Mouse (Mus musculus) adrenal gland, postnatal 25 days (tissue): ENCODE measurements around the gene Thoc7. TPM values are rescaled to one million over a fixed set of nuclear protein-coding genes. Genes with fewer than 3 reads are reported as not detected.
A peak's percentile ranks its signal among the peaks of the same experiment; 100 is the strongest.
"Not testable (repeated sequence)": the region's sequence is repeated elsewhere in the genome, so short reads cannot be mapped to it uniquely, and the experiment has no call there.

Experiments used
- DNase-seq: peaks from one replicate; pipeline ENCODE4 v3.0.0; 2021; ENCODE audit warnings: mixed read lengths
- long read RNA-seq: library from polyadenylated mRNA; stranded (forward); transcript quantifications from one replicate; pipeline ENCODE4 v2.0.0, GENCODE M21; 2021
- total RNA-seq: library from RNA; stranded (reverse); gene quantifications from 2 replicates; pipeline ENCODE4 v1.2.3, GENCODE M21; 2021

Thoc7 gene
- 105 and 129 TPM in 2 replicates for total RNA-seq
- long read RNA-seq, full-length matches to known transcripts, result 43 of 71 reads
- long read RNA-seq, partial matches to known transcripts, result 6 of 71 reads
- long read RNA-seq, other reads (novel, unspliced or antisense), result 22 of 71 reads

- peak; percentile 44 for DNase-seq
Measured at GRCm38 (mm10) chr14:13961401-13962112, at the start of gene Thoc7, which contains the start of gene Atxn7. Gene Thoc7, minus strand, starts transcription at chr14:13961852. Gene Atxn7, plus strand, starts transcription at chr14:13961440.

- DNase-seq, result no peak
Measured at GRCm38 (mm10) chr14:14009712-14010111, 48.1 kb upstream of the Thoc7 start.

- no peak for DNase-seq
Measured at GRCm38 (mm10) chr14:14002771-14003170, 41.1 kb upstream of the Thoc7 start.

GRCm38 (mm10) chr14:13995206-13996097 lies 33.8 kb upstream of the Thoc7 start:
- DNase-seq, result no peak

- no peak for DNase-seq
Measured at GRCm38 (mm10) chr14:13990741-13991140, 29.1 kb upstream of the Thoc7 start.

- DNase-seq, result no peak
Measured at GRCm38 (mm10) chr14:13988397-13988796, 26.7 kb upstream of the Thoc7 start.

GRCm38 (mm10) chr14:13982174-13982573 lies 20.5 kb upstream of the Thoc7 start:
- no peak for DNase-seq

- DNase-seq, result no peak
Measured at GRCm38 (mm10) chr14:13981286-13981685, 19.6 kb upstream of the Thoc7 start.

- DNase-seq, result no peak
Measured at GRCm38 (mm10) chr14:13977498-13977897, 15.8 kb upstream of the Thoc7 start.

GRCm38 (mm10) chr14:13971644-13972234 lies 10.1 kb upstream of the Thoc7 start:
- DNase-seq, result no peak

- no peak for DNase-seq
Measured at GRCm38 (mm10) chr14:13970513-13970912, 8.9 kb upstream of the Thoc7 start.

- DNase-seq, result no peak
Measured at GRCm38 (mm10) chr14:13968476-13968875, 6.8 kb upstream of the Thoc7 start.

- no peak for DNase-seq
Measured at GRCm38 (mm10) chr14:13967607-13968006, 6.0 kb upstream of the Thoc7 start.

GRCm38 (mm10) chr14:13963527-13963926 lies 1.9 kb upstream of the Thoc7 start:
- DNase-seq, result no peak

- no peak for DNase-seq
Measured at GRCm38 (mm10) chr14:13962476-13962875, 824 bp upstream of the Thoc7 start.

- DNase-seq, result peak; percentile 74
Measured at GRCm38 (mm10) chr14:13960482-13961325, 948 bp downstream of the Thoc7 start.

GRCm38 (mm10) chr14:13960079-13960478 lies 1.6 kb downstream of the Thoc7 start:
- peak; percentile 29 for DNase-seq

GRCm38 (mm10) chr14:13952151-13952550 lies 9.5 kb downstream of the Thoc7 start:
- DNase-seq, result not testable (repeated sequence)

- DNase-seq, result peak; percentile 26
Measured at GRCm38 (mm10) chr14:13950401-13950800, 11.3 kb downstream of the Thoc7 start.

GRCm38 (mm10) chr14:13948345-13948744 lies 13.3 kb downstream of the Thoc7 start:
- no peak for DNase-seq

GRCm38 (mm10) chr14:13944686-13945085 lies 17.0 kb downstream of the Thoc7 start:
- DNase-seq, result no peak

GRCm38 (mm10) chr14:13934052-13934371 lies 27.6 kb downstream of the Thoc7 start:
- no peak for DNase-seq
